Mouse (Mus musculus): Measurements from ENCODE around the gene Mex3d.

Mex3d gene

DNA sequence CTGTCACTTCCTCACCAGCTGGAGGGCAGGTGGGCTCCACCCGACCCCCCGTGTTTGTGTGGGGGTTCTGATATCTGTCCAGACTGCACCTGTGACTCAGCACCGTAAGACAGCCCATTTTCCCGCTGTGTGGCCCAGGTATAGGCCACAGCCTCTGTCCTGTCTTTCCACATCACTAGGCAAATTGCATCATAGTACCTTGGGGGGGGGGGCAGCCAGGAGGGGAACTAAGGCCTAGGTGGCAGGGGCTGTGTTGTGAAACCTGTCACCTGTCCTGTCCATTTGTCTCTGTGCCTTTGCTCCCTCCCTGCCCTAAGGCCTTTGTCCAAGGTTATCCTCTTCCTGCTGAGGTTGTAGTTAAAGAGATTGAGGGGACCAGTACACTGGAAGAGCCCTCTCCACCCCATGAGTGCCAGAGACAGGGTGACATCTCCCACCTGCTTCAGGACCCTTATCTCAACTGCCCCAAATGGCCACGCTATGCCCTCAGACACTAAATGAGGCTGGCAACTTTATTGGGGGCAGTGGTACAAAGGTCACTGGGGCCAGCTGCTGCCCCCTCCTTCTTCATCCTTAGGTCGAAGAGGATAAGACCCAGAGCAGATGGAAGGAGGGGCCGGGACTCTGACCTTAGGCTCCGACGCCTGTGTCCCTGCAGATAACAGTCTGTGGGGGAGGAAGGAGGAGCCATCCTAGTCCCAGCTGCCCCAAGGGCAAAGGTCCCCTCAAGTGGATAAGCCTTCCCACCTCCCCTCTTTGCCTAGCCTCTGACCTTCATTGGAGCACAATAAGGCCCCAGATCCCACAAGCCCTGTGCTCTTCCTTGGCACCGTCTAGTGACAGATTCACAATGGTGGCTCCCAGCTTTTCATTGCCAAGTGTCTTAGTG lies 55.6 kb downstream of the Mex3d start:
- no peak for DNase-seq (ENCODE audit: extremely low spot score)

GRCm38 (mm10) chr10:80330888-80331287 lies 56.6 kb downstream of the Mex3d start:
- DNase-seq (ENCODE audit: extremely low spot score), result no peak

Data from embryo, embryonic 9.5 days (tissue).